Mouse (Mus musculus): Measurements from ENCODE around the gene Ttc6.

DNA sequence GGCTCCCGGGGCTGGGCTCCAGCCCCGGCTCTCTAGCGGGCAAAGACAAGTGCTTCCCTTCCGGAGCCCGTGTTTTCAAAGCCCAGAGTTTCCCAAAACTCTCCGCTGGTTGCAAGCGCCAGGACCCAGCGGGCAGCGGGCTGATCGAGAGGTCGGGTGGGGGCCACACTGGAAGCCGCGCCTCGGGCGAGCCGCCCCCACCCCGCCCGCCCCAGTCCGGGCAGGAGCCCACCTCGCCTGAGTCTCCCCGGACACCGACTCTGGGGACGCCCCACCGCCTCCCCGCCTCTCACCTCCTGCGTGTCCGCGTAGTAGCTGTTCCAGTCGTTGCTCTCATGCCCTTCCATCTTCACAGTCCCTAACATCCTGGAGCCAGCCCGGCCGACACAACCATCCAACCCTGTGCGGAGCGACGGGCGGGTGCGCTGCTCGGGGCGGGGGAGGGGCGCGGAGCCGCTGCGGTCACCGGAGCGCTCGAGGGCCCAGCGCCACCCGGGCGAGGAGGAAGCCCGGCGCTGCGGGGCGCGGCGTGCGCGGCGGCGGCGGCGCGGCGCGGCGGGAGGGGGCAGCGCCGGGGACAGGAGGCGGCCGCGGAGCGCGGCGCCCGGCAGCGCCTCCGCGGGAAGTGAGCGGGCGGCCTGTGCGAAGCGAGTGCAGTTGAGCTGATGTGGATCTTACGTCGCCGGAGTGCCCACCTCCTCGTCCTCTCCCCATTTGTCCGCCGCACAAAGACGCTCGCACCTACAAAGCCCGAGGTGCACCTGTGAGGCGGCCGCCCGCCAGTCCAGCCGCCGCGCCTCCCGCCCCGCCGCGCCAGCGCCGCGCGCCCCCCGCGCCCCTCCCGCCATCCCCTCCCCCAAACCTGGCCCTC lies 18.3 kb upstream of the Ttc6 start:
- no peak for TF ChIP-seq CTCF (IDR thresholded peaks at IDR 0.05; ENCODE audit: extremely low read depth, insufficient read length, insufficient replicate concordance, low read depth, low read length)
- TF ChIP-seq POLR2A (IDR thresholded peaks at IDR 0.05; ENCODE audit: low read depth, low read length) = peak; percentile 60; the same call in 1 of the 2 replicates

Data from small intestine, adult 2 months (tissue).